ENCODE assay signal across 8 mouse cellular contexts in the genomic region with DNA sequence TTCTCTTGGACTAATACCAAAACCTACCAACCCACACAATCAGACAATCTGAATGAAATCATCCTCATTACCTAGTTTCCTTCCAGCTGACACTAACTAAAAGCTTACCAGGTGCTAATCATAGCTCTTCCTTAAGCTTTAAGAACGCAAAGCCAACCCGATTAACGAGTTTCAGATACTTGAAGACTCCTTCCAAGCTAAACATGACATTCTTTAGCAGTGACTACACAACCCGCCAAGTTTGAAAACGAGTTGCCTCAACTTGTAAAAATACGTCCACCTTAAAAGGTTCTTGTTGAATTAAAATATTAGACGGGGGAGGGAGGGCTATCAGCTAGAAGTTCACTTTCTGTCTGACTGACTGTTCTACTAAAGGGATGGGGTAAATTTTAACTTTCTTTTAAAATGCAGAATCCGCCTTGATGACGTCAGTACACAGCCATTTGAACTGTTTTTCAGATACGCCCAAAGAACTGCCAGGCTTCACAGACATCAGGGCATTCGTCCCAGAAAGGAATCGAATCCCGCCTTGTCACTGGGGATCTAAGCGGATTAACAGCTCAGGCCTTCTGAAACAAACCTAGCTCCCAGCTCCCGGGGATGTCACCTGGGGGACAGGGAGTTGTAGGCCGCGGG. TPM values are rescaled to one million over a fixed set of nuclear protein-coding genes. Genes with fewer than 3 reads are reported as not detected.
A peak's percentile ranks its signal among the peaks of the same experiment; 100 is the strongest.
DNase-seq lines count a peak whose midpoint lies in the region; ATAC-seq and TF ChIP-seq lines count a peak whose summit lies in the region.

No protein-coding gene starts in this region.

- peak overlapping the region; percentile 95 for H3K4me2 ChIP-seq in hindbrain, embryonic 13.5 days
- H3K4me2 ChIP-seq in stomach, postnatal 0 days (replicated peaks; ENCODE audit: low read depth): peak overlapping the region; percentile 88

- peak; percentile 4 for DNase-seq in adrenal gland, postnatal 10 days
- no peak for DNase-seq in adrenal gland, postnatal 14 days
- peak; percentile 62 for DNase-seq in embryo, embryonic 11 days
- peak; percentile 8 for DNase-seq in lung, postnatal 25 days (ENCODE audit: low spot score)
- no peak for DNase-seq in stomach, postnatal 0 days (ENCODE audit: low spot score)
- no peak for DNase-seq in left cerebral cortex, postnatal 10 days (ENCODE audit: extremely low spot score in 1 of 2, low spot score in 2 of 2)

- no peaks in the 10 kb centered on the region for H3K36me3 ChIP-seq in C2C12 (ENCODE audit: control insufficient read depth, insufficient read depth)
- H3K36me3 ChIP-seq in hindbrain, embryonic 13.5 days: no peaks in the 10 kb centered on the region
- H3K36me3 ChIP-seq in stomach, postnatal 0 days (ENCODE audit: control insufficient read depth, insufficient read depth, low read length): no peaks in the 10 kb centered on the region

- H3K4me3 ChIP-seq in C2C12 (ENCODE audit: insufficient read depth, poor library complexity, severe bottlenecking): peak overlapping the region; percentile 57
- peak overlapping the region; percentile 71 for H3K4me3 ChIP-seq in hindbrain, embryonic 13.5 days
- peak overlapping the region; percentile 65 for H3K4me3 ChIP-seq in stomach, postnatal 0 days (ENCODE audit: low read depth, low read length)

- H3K27me3 ChIP-seq in C2C12 (ENCODE audit: control insufficient read depth, insufficient read depth, insufficient read length): no peaks in the 10 kb centered on the region
- H3K27me3 ChIP-seq in hindbrain, embryonic 13.5 days: no peaks in the 10 kb centered on the region
- no peaks in the 10 kb centered on the region for H3K27me3 ChIP-seq in stomach, postnatal 0 days (ENCODE audit: control insufficient read depth, insufficient read depth, low read length)

- peaks cover 44% of the 10 kb centered on the region for H3K79me3 ChIP-seq in C2C12 (ENCODE audit: low read depth)

- peak; percentile 36 for TF ChIP-seq EP300 in stomach, postnatal 0 days (optimal IDR thresholded peaks at IDR 0.05)

- 7% methylated on average over 17 of the region's 17 CpGs for WGBS in hindbrain, embryonic 13.5 days
- WGBS in stomach, postnatal 0 days: under 1% methylated on average over 17 of the region's 17 CpGs

- H3K4me1 ChIP-seq in hindbrain, embryonic 13.5 days (replicated peaks): peaks cover 9% of the 10 kb centered on the region
- H3K4me1 ChIP-seq in stomach, postnatal 0 days (replicated peaks; ENCODE audit: control insufficient read depth, insufficient read depth): no peaks in the 10 kb centered on the region

- peak overlapping the region; percentile 78 for H3ac ChIP-seq in C2C12 (ENCODE audit: control insufficient read depth, insufficient read length, low read depth)

- no peak for TF ChIP-seq CTCF in C2C12 (IDR thresholded peaks at IDR 0.05; ENCODE audit: control insufficient read depth, insufficient read depth, insufficient read length)
- TF ChIP-seq CTCF in stomach, postnatal 0 days (IDR thresholded peaks at IDR 0.05; ENCODE audit: low read depth): no peak

- no peak for ATAC-seq in hindbrain, embryonic 13.5 days (ENCODE audit: low FRiP score)
- ATAC-seq in stomach, postnatal 0 days (ENCODE audit: low FRiP score, low TSS enrichment): peak; percentile 34; the same call in 1 of the 2 replicates

- H3K79me2 ChIP-seq in C2C12 (ENCODE audit: control insufficient read depth, insufficient read depth): peaks cover 53% of the 10 kb centered on the region

- no peak overlapping the region for H3K27ac ChIP-seq in hindbrain, embryonic 13.5 days
- peak overlapping the region; percentile 45; the same call in 1 of the 2 replicates for H3K27ac ChIP-seq in stomach, postnatal 0 days (replicated peaks)

- peak overlapping the region; percentile 65 for H3K9ac ChIP-seq in hindbrain, embryonic 13.5 days
- peak overlapping the region; percentile 66 for H3K9ac ChIP-seq in stomach, postnatal 0 days (ENCODE audit: low read length)

- intact Hi-C loops in left cerebral cortex, postnatal 10 days (cut with DNase I): no loop called here

- H3K9me3 ChIP-seq in hindbrain, embryonic 13.5 days: no peaks in the 10 kb centered on the region
- H3K9me3 ChIP-seq in stomach, postnatal 0 days (ENCODE audit: control insufficient read depth, low read length): no peaks in the 10 kb centered on the region

TF ChIP-seq in C2C12, 6 proteins besides CTCF, POLR2A, EP300 and RAD21:
- TF ChIP-seq MYOD1 (IDR thresholded peaks at IDR 0.05; ENCODE audit: control insufficient read depth, insufficient read length, low read depth) (no peak), CEBPB (IDR thresholded peaks at IDR 0.05; ENCODE audit: low read depth) (no peak), FOSL1 (IDR thresholded peaks at IDR 0.05; ENCODE audit: insufficient read depth, low read length, poor library complexity, severe bottlenecking) (no peak), MYOG (IDR thresholded peaks at IDR 0.05; ENCODE audit: control insufficient read depth, extremely low read depth, insufficient read length) (no peak), MAX (IDR thresholded peaks at IDR 0.05) (no peak), USF1 (IDR thresholded peaks at IDR 0.05; ENCODE audit: low read depth) (no peak)

RNA-seq across cellular contexts. Expression of a gene that starts 0.6 kb away (rescaled TPM):
- 10 to 100 TPM in 1 of 2 experiments, 1 to 10 TPM in 1; 7.6 to 12.3 TPM for total RNA-seq in adrenal gland, postnatal 10 days (2021)
- total RNA-seq in adrenal gland, postnatal 14 days (2021): 8.5 and 8.6 TPM in 2 replicates
- 14.3 TPM for polyA plus RNA-seq in C2C12 (2012; fragmentation: generic; extraction: Trizol)
- 3.4 and 4.3 TPM in 2 replicates for polyA plus RNA-seq in hindbrain, embryonic 13.5 days (2015; fragmentation: Nextera tagmentation; extraction: Ambion mirVana)
- polyA plus RNA-seq in stomach, postnatal 0 days (2015; fragmentation: Nextera tagmentation; extraction: Ambion mirVana): 2.3 and 3.5 TPM in 2 replicates
- total RNA-seq in left cerebral cortex, postnatal 10 days (2021): 1 to 10 TPM; 3.6 to 4.2 TPM

Comparison
In these comparisons a context has a peak if more than half of its experiments do, and no peak if none do; other contexts are left out.
1. DNase-seq: peak in adrenal gland, postnatal 10 days (single experiment), embryo, embryonic 11 days (single experiment) and lung, postnatal 25 days (single experiment); none in adrenal gland, postnatal 14 days (single experiment), stomach, postnatal 0 days (single experiment) and left cerebral cortex, postnatal 10 days (0 of 2).
2. Peak in every context shown above with its lines, with median percentiles within 50 percentile points of each other: H3K4me3 ChIP-seq.